Mouse (Mus musculus) right cerebral cortex, postnatal 10 days (tissue): ENCODE results near the gene Rnf121.
"Not testable (repeated sequence)": the region's sequence is repeated elsewhere in the genome, so short reads cannot be mapped to it uniquely, and the experiment has no call there.

Experiments used
- DNase-seq, 2 experiments: peaks; one replicate each; pipeline ENCODE4 v3.0.0; 2021; ENCODE audit warnings: low spot score in 2 of 2

The Rnf121 gene

GRCm38 (mm10) chr7:102064655-102065045 is 619 bp downstream of the Rnf121 start:
- DNase-seq: peak in 1 of 2 experiments; percentile 36

- no peak for DNase-seq
Measured at GRCm38 (mm10) chr7:102063891-102064290, 1.4 kb downstream of the Rnf121 start.

GRCm38 (mm10) chr7:102062203-102062602 is 3.1 kb downstream of the Rnf121 start:
- no peak for DNase-seq

- no peak for DNase-seq
Measured at GRCm38 (mm10) chr7:102061353-102061752, 3.9 kb downstream of the Rnf121 start.

GRCm38 (mm10) chr7:102048524-102048923 is 16.7 kb downstream of the Rnf121 start:
- DNase-seq: not testable (repeated sequence)

- DNase-seq: no peak
Measured at GRCm38 (mm10) chr7:102042314-102042713, 23.0 kb downstream of the Rnf121 start.

- no peak for DNase-seq
Measured at GRCm38 (mm10) chr7:102037318-102037717, 28.0 kb downstream of the Rnf121 start.

GRCm38 (mm10) chr7:102035534-102035933 is 29.7 kb downstream of the Rnf121 start:
- DNase-seq: peak; percentile 55 to 70

- DNase-seq: no peak
Measured at GRCm38 (mm10) chr7:102034904-102035303, 30.4 kb downstream of the Rnf121 start.

- DNase-seq: no peak
Measured at GRCm38 (mm10) chr7:102025187-102026119, 39.8 kb downstream of the Rnf121 start.

- DNase-seq: no peak
Measured at GRCm38 (mm10) chr7:102023821-102024220, 41.4 kb downstream of the Rnf121 start.

- not testable (repeated sequence) for DNase-seq
Measured at GRCm38 (mm10) chr7:102020934-102021333, 44.3 kb downstream of the Rnf121 start.

GRCm38 (mm10) chr7:102019362-102019761 is 45.9 kb downstream of the Rnf121 start:
- no peak for DNase-seq

- no peak for DNase-seq
Measured at GRCm38 (mm10) chr7:102018590-102018989, 46.7 kb downstream of the Rnf121 start, which contains the start of gene Il18bp. Gene Il18bp (minus strand): TSS chr7:102018690.

GRCm38 (mm10) chr7:102018034-102018433 is 47.2 kb downstream of the Rnf121 start:
- peak in 1 of 2 experiments; percentile 51 for DNase-seq

- DNase-seq: no peak
Measured at GRCm38 (mm10) chr7:102017452-102017851, 47.8 kb downstream of the Rnf121 start.

GRCm38 (mm10) chr7:102016936-102017335 is 48.3 kb downstream of the Rnf121 start:
- no peak for DNase-seq

GRCm38 (mm10) chr7:102014995-102015394 is 50.3 kb downstream of the Rnf121 start:
- DNase-seq: no peak

GRCm38 (mm10) chr7:102013416-102013815 is 51.9 kb downstream of the Rnf121 start:
- DNase-seq: no peak

GRCm38 (mm10) chr7:102011855-102012254 is 53.4 kb downstream of the Rnf121 start:
- no peak for DNase-seq

- no peak for DNase-seq
Measured at GRCm38 (mm10) chr7:102006520-102006919, 58.7 kb downstream of the Rnf121 start.

GRCm38 (mm10) chr7:102000921-102001630 is 64.2 kb downstream of the Rnf121 start:
- peak; percentile 63 to 67 for DNase-seq

GRCm38 (mm10) chr7:102000296-102000695 is 65.0 kb downstream of the Rnf121 start:
- no peak for DNase-seq
